Mouse (Mus musculus): ENCODE results near the gene Pkm. TPM values are rescaled to one million over a fixed set of nuclear protein-coding genes. Genes with fewer than 3 reads are reported as not detected.
A peak's percentile ranks its signal among the peaks of the same experiment; 100 is the strongest.

Pkm gene
- 879 and 1,230 TPM in 2 replicates for polyA plus RNA-seq (2014; fragmentation: Nextera tagmentation; extraction: Ambion mirVana)

DNA sequence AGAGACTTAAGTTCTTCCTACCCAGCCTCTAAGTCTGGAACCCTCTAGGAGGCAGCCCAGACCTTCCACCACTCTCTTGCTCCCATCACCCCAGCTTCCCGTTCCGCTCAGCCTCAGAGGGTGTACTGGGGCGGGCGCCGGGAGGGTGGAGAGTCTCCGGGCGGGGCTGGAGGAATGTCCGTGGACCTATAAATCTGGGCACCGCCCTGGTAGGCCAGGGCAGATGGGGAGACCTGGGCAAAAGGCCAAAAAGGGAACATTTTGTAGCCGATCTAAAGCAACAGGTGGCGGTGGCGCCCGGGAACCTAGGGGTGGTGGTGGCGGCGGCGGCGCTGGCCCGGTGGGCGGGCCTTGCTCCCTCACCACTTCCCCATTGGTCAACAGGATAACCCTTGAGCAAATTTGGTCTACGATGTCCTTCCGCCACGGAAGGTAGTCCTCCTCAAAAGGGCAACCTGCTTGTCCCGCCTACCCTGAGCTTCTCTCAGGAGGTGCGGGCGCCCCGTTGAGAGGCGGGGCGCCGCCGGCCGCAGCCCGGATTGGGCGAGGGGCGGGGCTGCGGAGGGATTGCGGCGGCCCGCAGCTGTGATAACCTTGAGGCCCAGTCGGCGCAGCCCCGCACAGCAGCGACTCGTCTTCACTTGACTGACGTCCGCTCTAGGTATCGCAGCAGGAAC is at the start of gene Pkm:
Gene Pkm (plus strand): TSS at position 411 of the 677 bp plus-strand sequence.
- Histone ChIP-seq H3K4me3 (ENCODE audit: low read length) (peak within 1 kb of the TSS; percentile 90), H3K27ac (ENCODE audit: low read depth, low read length) (peak within 1 kb of the TSS; percentile 95), H3K27me3 (ENCODE audit: control insufficient read depth, insufficient read depth, low read length) (no peaks in the 10 kb centered on the region), H3K36me3 (ENCODE audit: control insufficient read depth, insufficient read depth, low read length) (peaks cover 12% of the 10 kb centered on the region), H3K9me3 (ENCODE audit: control insufficient read depth, low read length) (no peaks in the 10 kb centered on the region), H3K4me1 (ENCODE audit: control insufficient read depth, insufficient read depth, low read length) (peaks cover 27% of the 10 kb centered on the region), H3K9ac (ENCODE audit: low read depth, low read length) (peak within 1 kb of the TSS; percentile 91), H3K4me2 (replicated peaks; ENCODE audit: low read depth, low read length) (peak within 1 kb of the TSS; percentile 79)
- peak; percentile 93 for ATAC-seq (ENCODE audit: low FRiP score, low TSS enrichment)
- WGBS: under 1% methylated on average over 46 of the region's 46 CpGs

DNA sequence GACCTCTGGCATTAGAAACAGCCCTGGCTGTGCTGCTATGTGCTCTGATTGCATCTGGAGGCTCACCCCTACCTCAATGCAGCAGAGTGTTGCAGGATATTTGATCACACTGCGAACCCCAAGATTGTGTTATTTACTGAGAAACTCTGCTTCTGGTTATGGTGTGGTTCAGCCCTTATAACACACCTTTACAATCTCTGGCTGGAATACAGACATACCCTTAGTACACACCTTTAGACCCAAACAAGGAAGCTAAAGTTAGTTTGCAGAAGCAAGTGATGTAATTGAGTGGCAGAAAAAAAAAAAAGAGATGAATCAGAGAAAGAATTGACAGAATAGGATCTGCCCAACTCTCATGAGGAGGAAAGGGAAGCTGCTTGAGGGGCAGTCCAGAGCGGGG is 45.2 kb upstream of the Pkm start:
- WGBS: 85% methylated on average over 2 of the region's 2 CpGs
- H3K36me3 ChIP-seq (ENCODE audit: control insufficient read depth, insufficient read depth, low read length): no peaks in the 10 kb centered on the region
- no peaks in the 10 kb centered on the region for H3K27me3 ChIP-seq (ENCODE audit: control insufficient read depth, insufficient read depth, low read length)
- H3K4me2 ChIP-seq (replicated peaks; ENCODE audit: low read depth, low read length): no peak overlapping the region
- H3K4me1 ChIP-seq (ENCODE audit: control insufficient read depth, insufficient read depth, low read length): no peaks in the 10 kb centered on the region
- no peak overlapping the region for H3K4me3 ChIP-seq (ENCODE audit: low read length)
- no peak overlapping the region for H3K9ac ChIP-seq (ENCODE audit: low read depth, low read length)
- no peak for ATAC-seq (ENCODE audit: low FRiP score, low TSS enrichment)
- no peaks in the 10 kb centered on the region for H3K9me3 ChIP-seq (ENCODE audit: control insufficient read depth, low read length)
- no peak overlapping the region for H3K27ac ChIP-seq (ENCODE audit: low read depth, low read length)

DNA sequence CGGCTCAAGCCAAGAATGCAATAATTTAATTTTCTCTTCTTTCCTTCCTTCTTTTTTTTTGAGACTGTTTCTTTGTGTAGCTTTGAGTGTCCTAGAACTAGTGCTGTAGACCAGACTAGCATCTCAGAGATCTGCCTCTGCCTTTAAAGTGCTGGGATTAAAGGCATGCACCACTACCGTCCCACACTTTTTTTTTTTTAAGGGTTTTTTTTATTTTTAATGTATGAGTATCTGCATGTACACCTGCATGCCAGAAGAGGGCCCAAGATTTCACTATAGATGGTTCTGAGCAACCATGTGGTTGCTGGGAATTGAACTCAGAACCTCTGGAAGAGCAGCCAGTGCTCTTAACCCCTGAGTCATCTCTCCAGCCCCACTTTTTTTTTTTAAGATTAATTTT is 40.4 kb upstream of the Pkm start:
- 93% methylated on average over 2 of the region's 2 CpGs for WGBS
- no peak for ATAC-seq (ENCODE audit: low FRiP score, low TSS enrichment)
- no peaks in the 10 kb centered on the region for H3K9me3 ChIP-seq (ENCODE audit: control insufficient read depth, low read length)

DNA sequence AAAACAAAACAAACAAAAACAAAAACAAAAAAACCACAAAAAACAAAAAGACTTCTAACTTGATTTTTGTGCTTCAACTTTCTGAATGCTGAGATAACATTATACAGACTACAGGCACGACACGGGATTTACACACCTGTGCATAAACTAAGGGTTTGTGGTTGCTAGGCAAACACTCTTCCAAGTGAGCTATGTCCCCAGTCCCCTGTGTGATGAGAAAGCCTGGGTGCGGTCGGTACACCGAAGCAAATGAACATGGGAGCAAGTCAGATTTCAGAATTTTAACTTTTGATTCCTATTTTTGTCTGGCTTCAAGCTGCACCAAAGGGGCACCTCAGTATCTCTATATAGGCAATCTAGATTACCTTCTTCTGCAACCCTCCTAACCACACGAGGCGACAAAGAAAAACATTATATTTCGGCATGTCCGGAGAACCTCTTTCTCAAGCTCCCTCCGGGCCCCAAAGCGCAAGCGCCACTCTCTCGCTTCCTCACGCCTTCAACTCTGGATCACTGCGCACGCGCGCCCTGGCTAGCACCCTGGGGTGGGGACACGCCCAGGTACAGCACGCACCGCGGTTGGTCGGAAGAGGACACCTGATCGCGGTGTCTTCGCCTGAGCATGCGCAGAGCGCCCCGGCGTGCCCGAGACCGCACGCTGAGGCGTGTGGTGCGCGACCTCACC is 39.4 kb upstream of the Pkm start, which contains the start of gene Parp6:
Gene Parp6 (plus strand): TSS at position 663 of the 685 bp plus-strand sequence.
- H3K36me3 ChIP-seq (ENCODE audit: control insufficient read depth, insufficient read depth, low read length): no peaks in the 10 kb centered on the region
- peak within 1 kb of the TSS; percentile 56 for H3K4me2 ChIP-seq (replicated peaks; ENCODE audit: low read depth, low read length)
- H3K9ac ChIP-seq (ENCODE audit: low read depth, low read length): peak within 1 kb of the TSS; percentile 86
- peak; percentile 100 for ATAC-seq (ENCODE audit: low FRiP score, low TSS enrichment)
- no peaks in the 10 kb centered on the region for H3K27me3 ChIP-seq (ENCODE audit: control insufficient read depth, insufficient read depth, low read length)
- H3K9me3 ChIP-seq (ENCODE audit: control insufficient read depth, low read length): no peaks in the 10 kb centered on the region
- H3K4me3 ChIP-seq (ENCODE audit: low read length): peak within 1 kb of the TSS; percentile 85
- H3K27ac ChIP-seq (ENCODE audit: low read depth, low read length): peak within 1 kb of the TSS; percentile 83
- 1% methylated on average over 36 of the region's 36 CpGs for WGBS
- H3K4me1 ChIP-seq (ENCODE audit: control insufficient read depth, insufficient read depth, low read length): peaks cover 7% of the 10 kb centered on the region; the same call in 1 of the 2 replicates

More for the DNA sequence above, 40.4 kb upstream of the Pkm start:
- Histone ChIP-seq H3K27me3 (ENCODE audit: control insufficient read depth, insufficient read depth, low read length) (no peaks in the 10 kb centered on the region), H3K4me3 (ENCODE audit: low read length) (no peak overlapping the region), H3K36me3 (ENCODE audit: control insufficient read depth, insufficient read depth, low read length) (no peaks in the 10 kb centered on the region), H3K9ac (ENCODE audit: low read depth, low read length) (no peak overlapping the region), H3K27ac (ENCODE audit: low read depth, low read length) (no peak overlapping the region), H3K4me2 (replicated peaks; ENCODE audit: low read depth, low read length) (no peak overlapping the region), H3K4me1 (ENCODE audit: control insufficient read depth, insufficient read depth, low read length) (peaks cover 7% of the 10 kb centered on the region; the same call in 1 of the 2 replicates)

DNA sequence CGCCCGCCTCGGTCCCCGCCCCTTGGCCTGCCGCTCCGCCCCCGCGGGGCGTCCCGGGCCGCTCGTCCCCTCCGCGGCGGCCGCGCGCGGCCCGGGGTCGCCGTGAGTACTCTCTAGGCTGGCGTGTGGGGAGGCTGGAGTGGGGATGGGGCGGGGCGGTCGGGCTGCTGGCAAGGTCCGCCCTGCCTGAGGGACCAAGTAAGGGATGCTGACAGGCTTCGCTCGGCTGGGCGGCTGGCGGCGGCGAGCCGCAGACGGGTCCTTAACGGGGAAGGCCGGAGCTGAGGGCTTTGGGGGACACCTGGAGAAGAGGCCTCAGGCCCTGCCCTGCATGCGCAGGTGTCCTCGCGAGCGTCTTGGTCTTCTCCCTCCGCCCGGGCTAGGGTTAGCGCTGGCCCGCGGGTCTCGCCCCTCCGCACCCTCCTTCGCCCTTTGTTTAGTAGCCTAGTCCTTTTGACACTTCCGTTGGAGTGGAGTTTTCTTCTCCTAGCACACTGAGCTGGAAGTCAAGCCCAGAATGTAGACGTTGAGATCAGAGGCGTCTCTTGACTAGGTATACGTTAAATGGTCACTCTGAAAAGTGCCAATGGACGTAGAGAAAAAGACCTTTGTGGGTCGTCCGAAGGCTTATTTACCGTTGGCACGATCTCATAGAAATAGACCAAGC is 38.7 kb upstream of the Pkm start:
- ATAC-seq (ENCODE audit: low FRiP score, low TSS enrichment): no peak
- Histone ChIP-seq H3K4me1 (ENCODE audit: control insufficient read depth, insufficient read depth, low read length) (peaks cover 7% of the 10 kb centered on the region; the same call in 1 of the 2 replicates), H3K36me3 (ENCODE audit: control insufficient read depth, insufficient read depth, low read length) (peaks cover 2% of the 10 kb centered on the region; the same call in 1 of the 2 replicates), H3K4me2 (replicated peaks; ENCODE audit: low read depth, low read length) (peak overlapping the region; percentile 50), H3K9ac (ENCODE audit: low read depth, low read length) (peak overlapping the region; percentile 86), H3K27me3 (ENCODE audit: control insufficient read depth, insufficient read depth, low read length) (no peaks in the 10 kb centered on the region), H3K4me3 (ENCODE audit: low read length) (peak overlapping the region; percentile 85), H3K27ac (ENCODE audit: low read depth, low read length) (peak overlapping the region; percentile 83), H3K9me3 (ENCODE audit: control insufficient read depth, low read length) (no peaks in the 10 kb centered on the region)
- WGBS: under 1% methylated on average over 55 of the region's 58 CpGs

DNA sequence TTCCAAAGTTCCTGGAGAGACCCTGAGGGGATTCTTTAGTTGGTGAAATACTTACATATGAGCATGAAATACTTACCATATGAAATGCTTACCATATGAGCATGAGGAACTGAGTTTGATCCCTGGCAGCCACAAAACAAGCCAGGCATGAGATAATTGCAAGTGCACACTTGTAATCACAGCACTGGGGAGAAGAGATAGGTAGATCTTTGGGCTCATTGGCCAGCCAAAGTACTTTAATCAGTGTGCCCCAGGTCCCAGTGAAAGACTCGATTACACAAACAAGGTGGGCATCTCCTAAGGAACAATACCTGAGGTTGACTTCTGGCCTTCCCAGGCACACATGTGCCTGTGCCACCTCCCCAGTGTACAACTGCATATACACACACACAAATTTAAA is 17.8 kb upstream of the Pkm start:
- Histone ChIP-seq H3K9me3 (ENCODE audit: control insufficient read depth, low read length) (no peaks in the 10 kb centered on the region), H3K4me1 (ENCODE audit: control insufficient read depth, insufficient read depth, low read length) (no peaks in the 10 kb centered on the region), H3K4me2 (replicated peaks; ENCODE audit: low read depth, low read length) (no peak overlapping the region), H3K36me3 (ENCODE audit: control insufficient read depth, insufficient read depth, low read length) (peaks cover 65% of the 10 kb centered on the region), H3K4me3 (ENCODE audit: low read length) (no peak overlapping the region), H3K9ac (ENCODE audit: low read depth, low read length) (no peak overlapping the region), H3K27me3 (ENCODE audit: control insufficient read depth, insufficient read depth, low read length) (no peaks in the 10 kb centered on the region), H3K27ac (ENCODE audit: low read depth, low read length) (no peak overlapping the region)
- ATAC-seq (ENCODE audit: low FRiP score, low TSS enrichment): no peak
- WGBS: 90% methylated on average over 1 of the region's 1 CpGs

DNA sequence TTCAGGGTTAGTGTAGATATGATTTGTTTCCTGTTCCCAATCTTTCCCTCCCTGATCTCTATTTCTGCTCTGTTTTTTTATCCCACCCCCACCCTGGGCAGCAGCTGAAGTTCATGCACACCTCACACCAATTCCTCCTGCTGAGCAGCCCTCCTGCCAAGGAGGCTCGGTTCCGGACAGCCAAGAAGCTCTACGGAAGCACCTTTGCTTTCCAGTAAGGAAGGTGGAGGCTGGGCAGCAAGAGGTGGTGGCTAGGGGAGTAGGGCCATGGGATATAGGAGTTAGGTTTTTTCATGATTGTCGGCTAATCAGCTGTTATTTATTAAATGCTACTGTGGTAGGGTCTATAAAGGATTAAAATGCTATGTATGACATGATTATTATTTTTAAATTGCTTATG is 16.2 kb upstream of the Pkm start:
- WGBS: 90% methylated on average over 4 of the region's 4 CpGs
- H3K9me3 ChIP-seq (ENCODE audit: control insufficient read depth, low read length): no peaks in the 10 kb centered on the region
- peaks cover 52% of the 10 kb centered on the region for H3K36me3 ChIP-seq (ENCODE audit: control insufficient read depth, insufficient read depth, low read length)

DNA sequence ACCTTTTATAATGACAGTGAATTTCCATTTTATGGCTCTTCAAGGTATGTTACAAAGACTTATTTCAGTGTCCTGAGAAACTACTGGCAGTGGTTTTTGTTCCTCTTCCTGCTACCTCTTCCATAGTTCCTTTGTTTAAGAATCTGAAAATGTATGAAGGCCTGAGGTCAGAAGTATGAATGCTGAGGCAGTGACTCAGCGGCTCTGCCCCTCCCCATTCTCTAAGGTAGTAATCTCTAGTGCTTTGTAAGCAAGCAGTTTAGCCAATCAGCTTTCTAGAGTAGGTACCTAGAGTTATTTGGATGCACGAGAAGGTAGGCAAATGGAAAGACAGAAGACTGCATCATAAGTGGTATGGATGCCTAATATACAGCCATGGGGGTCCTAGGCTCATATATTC is 14.8 kb upstream of the Pkm start:
- Histone ChIP-seq H3K9me3 (ENCODE audit: control insufficient read depth, low read length) (no peaks in the 10 kb centered on the region), H3K9ac (ENCODE audit: low read depth, low read length) (no peak overlapping the region), H3K27ac (ENCODE audit: low read depth, low read length) (no peak overlapping the region), H3K36me3 (ENCODE audit: control insufficient read depth, insufficient read depth, low read length) (peaks cover 40% of the 10 kb centered on the region), H3K27me3 (ENCODE audit: control insufficient read depth, insufficient read depth, low read length) (no peaks in the 10 kb centered on the region), H3K4me2 (replicated peaks; ENCODE audit: low read depth, low read length) (no peak overlapping the region), H3K4me3 (ENCODE audit: low read length) (no peak overlapping the region), H3K4me1 (ENCODE audit: control insufficient read depth, insufficient read depth, low read length) (no peaks in the 10 kb centered on the region)
- ATAC-seq (ENCODE audit: low FRiP score, low TSS enrichment): no peak
- 75% methylated on average over 2 of the region's 2 CpGs for WGBS

More for the DNA sequence above, 16.2 kb upstream of the Pkm start:
- Histone ChIP-seq H3K9ac (ENCODE audit: low read depth, low read length) (no peak overlapping the region), H3K27ac (ENCODE audit: low read depth, low read length) (no peak overlapping the region), H3K4me1 (ENCODE audit: control insufficient read depth, insufficient read depth, low read length) (no peaks in the 10 kb centered on the region), H3K4me2 (replicated peaks; ENCODE audit: low read depth, low read length) (no peak overlapping the region), H3K4me3 (ENCODE audit: low read length) (no peak overlapping the region), H3K27me3 (ENCODE audit: control insufficient read depth, insufficient read depth, low read length) (no peaks in the 10 kb centered on the region)
- ATAC-seq (ENCODE audit: low FRiP score, low TSS enrichment): no peak
